Mouse (Mus musculus) myocyte (in vitro differentiated cells): ENCODE measurements around the gene Itih5.

Source experiments
- CEBPB ChIP-seq: IDR thresholded peaks from 2 replicates; pipeline ENCODE4 v1.6.1; 2011; ENCODE audit warnings: mild to moderate bottlenecking, moderate library complexity; ENCODE audit not compliant: poor library complexity, insufficient read depth, severe bottlenecking
- MYOD1 ChIP-seq, 3 experiments: IDR thresholded peaks; one replicate each; pipeline ENCODE4 v1.6.1; 2011; ENCODE audit warnings: control low read depth in 2 of 3, low read depth in 2 of 3, mild to moderate bottlenecking in 2 of 3, moderate library complexity in 1 of 3; ENCODE audit not compliant: insufficient read length in 2 of 3, control insufficient read depth in 1 of 3
- MYOG ChIP-seq, 3 experiments: IDR thresholded peaks; one replicate each; pipeline ENCODE4 v1.6.1; 2011; ENCODE audit warnings: control low read depth in 2 of 3, low read depth in 2 of 3, mild to moderate bottlenecking in 2 of 3; ENCODE audit not compliant: insufficient read length in 2 of 3, control insufficient read depth in 1 of 3, insufficient read depth in 1 of 3
- POLR2A ChIP-seq: IDR thresholded peaks from one replicate; pipeline ENCODE4 v1.6.1; 2011; ENCODE audit warnings: low read depth, mild to moderate bottlenecking, control low read depth, moderate library complexity; ENCODE audit not compliant: insufficient read length
- POLR2AphosphoS2 ChIP-seq: IDR thresholded peaks from one replicate; pipeline ENCODE4 v1.6.1; 2011; ENCODE audit warnings: low read depth, control low read depth; ENCODE audit not compliant: insufficient read length
- TCF12 ChIP-seq: IDR thresholded peaks from one replicate; pipeline ENCODE4 v1.6.1; 2011; ENCODE audit warnings: mild to moderate bottlenecking, control low read depth; ENCODE audit not compliant: poor library complexity, insufficient read depth, severe bottlenecking
- TCF3 ChIP-seq: IDR thresholded peaks from one replicate; pipeline ENCODE4 v1.6.1; 2011; ENCODE audit warnings: low read depth, control low read depth; ENCODE audit not compliant: insufficient read length

DNA sequence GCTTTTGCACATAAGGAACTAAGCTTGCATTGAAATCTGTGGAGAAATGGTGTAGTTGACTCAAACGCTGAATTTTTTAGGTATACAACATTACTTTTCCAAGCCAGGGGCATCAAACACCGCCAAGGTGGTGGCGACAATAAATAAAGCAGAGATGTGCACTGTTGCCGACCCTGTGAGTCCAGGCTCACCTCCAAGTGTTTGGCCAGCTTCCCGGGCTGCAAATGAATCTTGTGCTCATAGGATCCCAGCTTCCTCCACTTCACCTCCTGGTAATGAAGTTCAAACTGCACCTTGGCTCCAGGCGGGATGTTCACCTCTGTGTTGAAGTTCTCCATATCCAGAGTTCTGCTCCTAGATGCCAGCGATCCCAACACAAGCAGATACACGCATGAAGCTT lies 34.1 kb upstream of the Itih5 start:
- TF ChIP-seq POLR2A, result no peak
- no peak for TF ChIP-seq MYOD1 (IDR thresholded peaks at IDR 0.05; ENCODE audit: control insufficient read depth in 1 of 3, insufficient read length in 2 of 3, low read depth in 2 of 3)
- no peak for TF ChIP-seq CEBPB
- TF ChIP-seq POLR2AphosphoS2, result no peak
- TF ChIP-seq TCF3, result no peak
- no peak for TF ChIP-seq MYOG (IDR thresholded peaks at IDR 0.05; ENCODE audit: control insufficient read depth in 1 of 3, insufficient read depth in 1 of 3, insufficient read length in 2 of 3, low read depth in 2 of 3)
- no peak for TF ChIP-seq TCF12
